Mouse (Mus musculus) forebrain, embryonic 14.5 days (tissue): ENCODE results near the gene Ak9. TPM values are rescaled to one million over a fixed set of nuclear protein-coding genes. Genes with fewer than 3 reads are reported as not detected.

Experiments
- ATAC-seq: fragments of 200-750 bp; cut with Nextera tagmentation; 2 replicates; pipeline ENCODE4 v1.8.0; 2017; ENCODE audit warnings: mild to moderate bottlenecking, moderate library complexity
- DNase-seq: peaks from one replicate; pipeline ENCODE4 v3.0.0-alpha.2; 2015; ENCODE audit warnings: low spot score
- H3K27ac ChIP-seq: fragments of 300-500 bp; sonication (generic); 2 replicates; pipeline ENCODE4 v1.5.1; 2014; ENCODE audit warnings: low read depth, mild to moderate bottlenecking, control low read depth, low read length, moderate library complexity
- H3K27me3 ChIP-seq: fragments of 300-500 bp; sonication (generic); replicated peaks from 2 replicates; pipeline ENCODE4 v1.6.1; 2014; ENCODE audit warnings: low read length, control low read depth, mixed read lengths; ENCODE audit not compliant: control insufficient read depth, insufficient read depth
- H3K36me3 ChIP-seq: fragments of 300-500 bp; sonication (generic); 2 replicates; pipeline ENCODE4 v1.6.1; 2014; ENCODE audit warnings: low read length, control low read depth; ENCODE audit not compliant: control insufficient read depth, insufficient read depth
- H3K4me1 ChIP-seq: fragments of 300-500 bp; sonication (generic); 2 replicates; pipeline ENCODE4 v1.6.1; 2014; ENCODE audit warnings: antibody characterized with exemption, low read length, control low read depth; ENCODE audit not compliant: control insufficient read depth, insufficient read depth
- H3K4me2 ChIP-seq: fragments of 300-500 bp; sonication (generic); 2 replicates; pipeline ENCODE4 v1.6.1; 2014; ENCODE audit warnings: mild to moderate bottlenecking, control low read depth, low read length
- H3K4me3 ChIP-seq: fragments of 300-500 bp; sonication (generic); 2 replicates; pipeline ENCODE4 v1.5.1; 2014; ENCODE audit warnings: low read depth, low read length, control low read depth
- H3K9ac ChIP-seq: fragments of 300-500 bp; sonication (generic); 2 replicates; pipeline ENCODE4 v1.6.1; 2014; ENCODE audit warnings: mild to moderate bottlenecking, low read length, control low read depth, moderate library complexity
- H3K9me3 ChIP-seq: fragments of 300-500 bp; sonication (generic); replicated peaks from 2 replicates; pipeline ENCODE4 v1.6.1; 2016; ENCODE audit warnings: low read length, control low read depth, mixed read lengths; ENCODE audit not compliant: control insufficient read depth
- WGBS: fragments of 180-500 bp; shearing (Covaris S2); extraction: QIAGEN DNeasy Blood & Tissue Kit; methylation state at CpG from one replicate; pipeline ENCODE4 v1.1.7; 2014; 5-methylcytosine and 5-hydroxymethylcytosine counted together
- polyA plus RNA-seq: library from polyadenylated mRNA; unstranded; fragments of >200 nt; fragmentation: Nextera tagmentation; extraction: Ambion mirVana; gene quantifications from 2 replicates; pipeline ENCODE4 v1.2.1, GENCODE M21; 2014

Ak9 gene
- polyA plus RNA-seq, 1 experiment from 2014 or later = 0.13 TPM

DNA sequence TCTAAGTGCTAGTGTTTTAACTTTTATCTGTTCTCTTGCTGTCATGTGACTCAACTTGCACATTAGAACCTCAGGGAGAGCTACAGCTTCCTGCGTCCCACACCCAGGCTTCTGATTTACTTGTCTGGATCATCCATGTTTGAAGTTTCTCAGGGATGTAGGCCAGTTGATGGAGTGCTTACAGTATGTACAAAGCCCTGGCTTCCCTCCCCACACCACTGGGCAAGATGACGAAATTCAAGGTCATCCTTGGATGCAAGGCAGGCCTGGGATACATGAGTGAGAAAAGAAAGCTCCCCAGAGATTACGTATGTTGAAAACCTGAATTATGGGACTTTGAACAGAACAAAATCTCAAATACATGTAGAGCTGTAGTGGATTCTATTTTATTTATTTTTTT, 149.0 kb downstream of the Ak9 start:
- H3K27me3 ChIP-seq = no peaks in the 10 kb centered on the region
- H3K4me2 ChIP-seq = no peak overlapping the region
- WGBS = 90% methylated on average over 3 of the region's 3 CpGs
- no peak overlapping the region for H3K9ac ChIP-seq
- ATAC-seq = no peak
- peaks cover 42% of the 10 kb centered on the region for H3K36me3 ChIP-seq
- no peak overlapping the region for H3K27ac ChIP-seq
- no peak for DNase-seq
- no peak overlapping the region for H3K4me3 ChIP-seq
- no peaks in the 10 kb centered on the region for H3K9me3 ChIP-seq
- H3K4me1 ChIP-seq = peaks cover 9% of the 10 kb centered on the region

DNA sequence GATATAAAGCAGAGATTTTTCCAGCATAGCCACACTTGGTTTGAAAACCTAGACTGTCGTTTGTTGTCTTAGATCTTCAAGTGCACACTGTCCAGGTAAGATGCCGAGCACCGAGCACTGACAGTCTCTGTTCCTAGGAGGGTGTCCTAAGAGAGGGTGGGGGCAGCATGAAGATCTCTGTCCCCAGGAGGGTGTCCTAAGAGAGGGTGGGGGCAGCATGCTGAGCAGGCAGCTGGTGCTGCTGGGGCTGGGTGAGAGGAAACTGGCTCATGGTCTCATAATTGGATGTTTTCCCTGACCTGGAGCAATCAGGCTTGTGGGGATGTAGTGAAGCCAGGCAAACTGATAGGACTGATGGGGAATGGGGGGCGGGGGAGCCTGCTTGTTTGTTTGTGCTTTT, 156.2 kb downstream of the Ak9 start:
- DNase-seq (no peak), ATAC-seq (no peak)
- no peak overlapping the region for H3K9ac ChIP-seq
- no peak overlapping the region for H3K27ac ChIP-seq
- no peak overlapping the region for H3K4me2 ChIP-seq
- no peaks in the 10 kb centered on the region for H3K27me3 ChIP-seq
- no peaks in the 10 kb centered on the region for H3K4me1 ChIP-seq
- no peaks in the 10 kb centered on the region for H3K9me3 ChIP-seq
- H3K36me3 ChIP-seq = peaks cover 54% of the 10 kb centered on the region
- 77% methylated on average over 4 of the region's 4 CpGs for WGBS
- no peak overlapping the region for H3K4me3 ChIP-seq

DNA sequence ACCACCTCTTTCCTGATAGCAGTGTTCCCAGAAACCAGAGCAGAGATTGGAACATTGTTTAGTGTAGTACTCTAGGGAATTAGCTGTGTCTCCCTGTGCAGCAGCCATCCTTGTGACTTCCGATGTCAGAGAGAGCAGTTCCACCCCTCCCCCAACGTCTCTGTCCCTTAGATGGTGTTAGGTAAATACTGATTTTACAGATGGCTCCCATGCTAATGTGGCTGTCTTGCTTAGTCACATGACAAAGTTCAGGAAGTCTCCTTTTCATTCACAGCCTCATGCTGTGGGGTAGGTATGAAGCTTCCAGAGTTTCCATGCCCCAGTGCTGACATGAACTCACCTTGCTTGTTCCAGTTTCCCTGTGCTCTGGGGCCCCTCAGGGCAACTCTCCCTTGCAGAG, 156.7 kb downstream of the Ak9 start:
- Histone ChIP-seq H3K27ac (no peak overlapping the region), H3K9ac (no peak overlapping the region), H3K27me3 (no peaks in the 10 kb centered on the region), H3K9me3 (no peaks in the 10 kb centered on the region), H3K4me1 (no peaks in the 10 kb centered on the region), H3K36me3 (peaks cover 53% of the 10 kb centered on the region), H3K4me2 (no peak overlapping the region), H3K4me3 (no peak overlapping the region)
- 42% methylated on average over 2 of the region's 2 CpGs for WGBS
- ATAC-seq = no peak
- peak; percentile 9 for DNase-seq

DNA sequence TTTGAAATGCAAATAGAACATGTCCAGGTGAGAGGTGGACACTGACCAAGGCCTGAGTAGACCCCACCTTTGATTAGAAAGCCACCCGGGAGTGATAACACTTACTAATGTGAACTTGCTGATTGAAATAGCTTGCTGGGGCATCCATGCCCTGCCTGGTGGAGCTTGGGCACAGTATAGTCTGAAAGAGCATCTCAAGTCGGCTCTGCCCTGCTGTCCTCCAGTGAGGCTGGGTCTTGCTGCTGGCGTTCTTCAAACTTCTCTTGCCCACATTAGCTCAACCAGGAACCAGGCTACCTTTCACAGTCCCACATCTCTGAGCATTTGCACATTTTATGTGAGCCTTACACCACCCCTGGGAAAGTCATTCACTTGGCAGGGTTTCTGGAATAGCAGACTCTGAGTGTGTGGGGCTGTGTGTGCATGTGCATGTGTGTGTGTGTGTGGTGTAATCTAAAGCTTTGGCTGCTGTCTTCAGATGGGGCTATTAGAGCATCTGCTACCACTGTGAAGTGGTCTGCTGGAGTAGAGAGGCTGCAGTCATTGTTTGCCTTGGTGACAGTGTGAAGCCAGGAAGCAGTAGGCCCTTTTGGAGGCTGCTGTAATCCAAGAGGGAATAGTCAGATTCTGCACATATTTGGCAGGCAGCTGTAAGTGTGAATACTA, 157.4 kb downstream of the Ak9 start:
- no peak for ATAC-seq

DNA sequence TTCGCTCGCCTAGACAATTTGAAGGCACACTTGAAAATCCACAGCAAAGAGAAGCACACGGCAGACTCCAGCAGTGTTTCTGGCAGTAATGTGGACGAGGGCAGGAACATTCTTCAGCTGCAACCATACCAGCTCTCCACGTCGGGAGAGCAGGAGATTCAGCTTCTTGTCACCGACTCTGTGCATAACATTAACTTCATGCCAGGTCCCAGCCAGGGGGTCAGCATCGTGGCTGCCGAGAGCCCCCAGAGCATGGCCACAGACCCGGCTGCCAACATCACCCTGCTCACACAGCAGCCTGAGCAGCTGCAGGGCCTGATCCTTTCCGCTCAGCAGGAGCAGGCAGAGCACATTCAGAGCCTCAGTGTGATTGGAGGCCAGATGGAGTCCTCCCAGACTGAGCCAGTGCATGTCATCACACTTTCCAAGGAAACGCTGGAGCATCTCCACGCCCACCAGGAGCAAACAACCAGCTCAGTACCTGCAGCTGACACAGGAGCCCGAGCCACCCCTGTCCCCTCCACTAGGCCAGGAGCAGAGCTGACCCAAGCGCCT, 160.7 kb downstream of the Ak9 start:
- H3K4me2 ChIP-seq = no peak overlapping the region
- H3K4me1 ChIP-seq = no peaks in the 10 kb centered on the region
- H3K27me3 ChIP-seq = no peaks in the 10 kb centered on the region
- peak overlapping the region; percentile 27; the same call in 1 of the 2 replicates for H3K27ac ChIP-seq
- no peak for DNase-seq
- peaks cover 37% of the 10 kb centered on the region for H3K36me3 ChIP-seq
- H3K9ac ChIP-seq = no peak overlapping the region
- no peak for ATAC-seq
- H3K4me3 ChIP-seq = no peak overlapping the region
- WGBS = 50% methylated on average over 15 of the region's 15 CpGs
- no peaks in the 10 kb centered on the region for H3K9me3 ChIP-seq

More for the DNA sequence above, 157.4 kb downstream of the Ak9 start:
- Histone ChIP-seq H3K36me3 (peaks cover 50% of the 10 kb centered on the region), H3K4me3 (no peak overlapping the region), H3K27me3 (no peaks in the 10 kb centered on the region), H3K9ac (no peak overlapping the region), H3K4me2 (no peak overlapping the region), H3K9me3 (no peaks in the 10 kb centered on the region), H3K4me1 (no peaks in the 10 kb centered on the region), H3K27ac (no peak overlapping the region)
- DNase-seq = peak; percentile 14
- 88% methylated on average over 3 of the region's 3 CpGs for WGBS

DNA sequence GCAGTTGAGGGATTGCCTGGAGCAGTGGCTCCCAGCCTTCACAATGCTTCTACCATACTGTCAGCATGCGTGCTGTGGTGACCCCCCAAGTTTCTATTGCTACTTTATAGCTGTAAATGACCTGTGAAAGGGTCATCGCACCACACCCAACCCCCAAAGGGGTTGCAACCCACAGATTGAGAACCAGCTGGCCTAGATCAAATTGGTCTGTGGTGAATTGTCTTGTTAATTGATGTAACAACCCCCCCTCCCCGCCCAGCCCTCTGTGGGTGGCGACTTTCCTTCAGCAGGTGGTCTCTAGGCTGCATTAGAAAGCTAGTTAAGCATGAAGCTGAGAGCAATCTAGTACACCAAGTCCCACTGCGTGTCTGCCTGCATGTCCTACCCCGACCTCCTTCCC, 163.5 kb downstream of the Ak9 start:
- DNase-seq = no peak
- no peak for ATAC-seq
- WGBS = 29% methylated on average over 6 of the region's 6 CpGs

DNA sequence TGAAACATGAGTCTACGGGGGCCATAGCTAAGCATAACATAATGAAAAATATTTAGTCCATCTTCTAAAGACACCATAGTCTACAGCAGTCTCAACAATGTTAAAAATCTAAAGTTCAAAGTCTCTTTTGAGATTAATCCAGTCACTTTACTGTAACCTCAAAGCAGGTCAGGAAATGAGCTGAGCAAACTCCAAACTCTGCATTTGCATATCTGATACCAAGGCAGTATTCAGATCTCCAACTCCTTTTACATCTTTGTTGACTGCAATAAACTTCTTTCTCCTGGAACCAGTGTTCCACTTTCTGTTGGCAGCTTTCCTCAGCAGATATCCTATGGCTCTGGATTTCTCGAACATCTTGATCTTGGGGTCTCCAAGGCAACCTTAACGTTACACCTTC, 166.9 kb downstream of the Ak9 start:
- ATAC-seq (no peak), DNase-seq (no peak)
- H3K36me3 ChIP-seq = peaks cover 11% of the 10 kb centered on the region
- peaks cover under 1% of the 10 kb centered on the region; the same call in 1 of the 2 replicates for H3K4me1 ChIP-seq
- no peaks in the 10 kb centered on the region for H3K27me3 ChIP-seq
- H3K9ac ChIP-seq = no peak overlapping the region
- H3K27ac ChIP-seq = no peak overlapping the region
- H3K9me3 ChIP-seq = no peaks in the 10 kb centered on the region
- no peak overlapping the region for H3K4me2 ChIP-seq
- WGBS = 93% methylated on average over 3 of the region's 3 CpGs
- no peak overlapping the region for H3K4me3 ChIP-seq

More for the DNA sequence above, 163.5 kb downstream of the Ak9 start:
- H3K9ac ChIP-seq = no peak overlapping the region
- H3K4me3 ChIP-seq = no peak overlapping the region
- H3K27me3 ChIP-seq = no peaks in the 10 kb centered on the region
- H3K4me2 ChIP-seq = no peak overlapping the region
- H3K27ac ChIP-seq = no peak overlapping the region
- H3K9me3 ChIP-seq = no peaks in the 10 kb centered on the region
- no peaks in the 10 kb centered on the region for H3K4me1 ChIP-seq
- peaks cover 29% of the 10 kb centered on the region for H3K36me3 ChIP-seq

DNA sequence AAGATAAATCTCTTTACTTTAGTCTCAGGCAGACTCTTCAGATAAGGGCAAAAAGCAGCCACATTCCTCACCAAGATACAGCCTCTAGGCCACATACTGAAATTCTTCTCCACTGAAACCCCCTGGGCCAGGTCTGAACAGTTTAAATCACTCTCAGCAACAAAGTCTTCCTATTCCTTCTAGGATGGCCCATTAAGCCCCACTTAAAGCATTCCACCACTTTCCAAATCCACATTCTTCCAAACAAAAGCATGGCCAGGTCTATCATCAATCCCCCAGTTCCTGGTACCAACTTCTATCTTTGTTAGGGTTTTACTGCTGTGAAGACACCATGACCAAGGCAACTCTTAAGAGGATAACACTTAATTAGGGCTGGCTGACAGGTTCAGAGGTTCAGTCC, 168.8 kb downstream of the Ak9 start:
- Histone ChIP-seq H3K27ac (no peak overlapping the region), H3K4me3 (no peak overlapping the region), H3K4me1 (peaks cover 11% of the 10 kb centered on the region; the same call in 1 of the 2 replicates), H3K9me3 (no peaks in the 10 kb centered on the region), H3K4me2 (no peak overlapping the region), H3K9ac (no peak overlapping the region), H3K27me3 (no peaks in the 10 kb centered on the region), H3K36me3 (peaks cover 6% of the 10 kb centered on the region; the same call in 1 of the 2 replicates)
- DNase-seq (no peak), ATAC-seq (no peak)

DNA sequence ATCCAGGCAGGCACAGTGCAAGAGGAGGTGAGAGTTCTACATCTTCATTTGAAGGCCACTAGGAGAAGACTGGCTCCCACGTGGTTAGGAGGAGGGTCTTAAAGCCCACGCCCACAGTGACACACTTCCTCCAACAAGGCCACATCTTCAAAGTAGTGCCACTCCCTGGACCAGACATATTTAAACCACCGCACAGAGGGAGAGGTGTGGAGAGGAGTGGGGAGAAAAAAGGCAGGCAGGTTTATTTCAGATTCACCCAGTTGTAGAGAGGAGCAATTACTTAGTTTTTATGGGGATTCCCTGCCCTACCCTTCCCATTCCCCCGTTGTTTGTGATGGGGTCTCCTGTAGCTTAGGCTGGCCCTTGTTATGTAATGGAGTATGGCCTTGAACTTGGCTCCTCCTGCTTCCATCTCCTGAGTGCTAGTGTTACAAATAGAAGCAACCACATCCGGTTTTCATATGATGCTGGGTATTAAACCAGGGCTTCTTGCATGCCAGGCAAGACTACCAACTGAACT, 169.2 kb downstream of the Ak9 start:
- Histone ChIP-seq H3K36me3 (peaks cover 5% of the 10 kb centered on the region; the same call in 1 of the 2 replicates), H3K27ac (no peak overlapping the region), H3K9ac (no peak overlapping the region), H3K4me3 (no peak overlapping the region), H3K27me3 (no peaks in the 10 kb centered on the region), H3K4me1 (peaks cover 12% of the 10 kb centered on the region; the same call in 1 of the 2 replicates), H3K4me2 (no peak overlapping the region), H3K9me3 (no peaks in the 10 kb centered on the region)
- WGBS = 72% methylated on average over 5 of the region's 5 CpGs
- DNase-seq = no peak
- no peak for ATAC-seq
